Mouse (Mus musculus) liver, adult 2 months (tissue): Measurements from ENCODE around the gene Grtp1.

ENCODE experiments used
- CTCF ChIP-seq: fragments of 200-500 bp; IDR thresholded peaks from 2 replicates; pipeline ENCODE4 v1.5.1; 2011; ENCODE audit warnings: low read depth, low read length, control low read depth
- POLR2A ChIP-seq: fragments of 200-500 bp; IDR thresholded peaks from 2 replicates; pipeline ENCODE4 v1.6.1; 2011; ENCODE audit warnings: low read length, control low read depth; ENCODE audit not compliant: insufficient read depth; ENCODE audit errors: extremely low read depth

- no peak for TF ChIP-seq POLR2A
- TF ChIP-seq CTCF: peak; percentile 94
Measured at GRCm38 (mm10) chr8:13213479-13214268, 13.3 kb upstream of the Grtp1 start.
